ENCODE assay signal across 20 mouse cellular contexts in genomic region chr15:83642518-83642917, GRCm38 (mm10). TPM values are rescaled to one million over a fixed set of nuclear protein-coding genes. Genes with fewer than 3 reads are reported as not detected.
DNase-seq lines count a peak whose midpoint lies in the region.
"Had no signal": no experiment of that assay in that cellular context is flagged by ENCODE, and none has a peak within 500 bp of the region (broad histone marks: within the 10 kb centered on the region; RNA-seq: fewer than 3 reads in every experiment).

No protein-coding gene starts in this region.

- peak; percentile 44 to 55 for DNase-seq in adrenal gland, adult (ENCODE audit: inconsistent age in 2 of 2, low spot score in 1 of 2)
- DNase-seq in adrenal gland, adult 8-10 months, result no peak
- peak; percentile 64 for DNase-seq in adrenal gland, adult 2 months
- no peak for DNase-seq in adrenal gland, postnatal 14 days
- DNase-seq in adrenal gland, postnatal 25 days, result peak; percentile 19
- no peak for DNase-seq in adrenal gland, postnatal 4 days (ENCODE audit: low spot score in 2 of 2)
- DNase-seq in adrenal gland, postnatal 36 days, result peak; percentile 38 to 43
- DNase-seq in adrenal gland, adult 18-20 months (ENCODE audit: low spot score in 2 of 2), result no peak
- DNase-seq: adrenal gland, postnatal 10 days; B cell, adult 2 months; cerebellum, adult 11 months; cerebellum, adult 11-12 months; cerebellum, adult 18-20 months; cerebellum, adult 2 months; cerebellum, adult 8-10 months; cerebellum, adult 9-10 months; cerebellum, adult 9-11 months; cerebellum, postnatal 10 days; cerebellum, postnatal 14 days; cerebellum, postnatal 25 days had no signal

RNA-seq across cellular contexts. Expression of gene Ttll12, which starts 47.6 kb away (rescaled TPM):
- 10 to 100 TPM; 38.9 to 46.7 (median 42.5) TPM for total RNA-seq in adrenal gland, adult 8-10 months (2022)
- 10 to 100 TPM; 31.7 to 46.2 TPM for total RNA-seq in adrenal gland, adult 2 months (2021)
- polyA plus RNA-seq in adrenal gland, adult 2 months (2012; rRNA removed), result 47.4 and 48.0 TPM in 2 replicates
- total RNA-seq in adrenal gland, postnatal 14 days (2021), result 22.3 and 22.6 TPM in 2 replicates
- 33.1 and 33.7 TPM in 2 replicates for total RNA-seq in adrenal gland, postnatal 25 days (2021)
- total RNA-seq in adrenal gland, postnatal 4 days (2021), result 10 to 100 TPM; 26.1 to 26.8 TPM
- 10 to 100 TPM; 33.4 to 41.1 TPM for total RNA-seq in adrenal gland, postnatal 36 days (2021)
- 10 to 100 TPM; 27.9 to 30.4 TPM for total RNA-seq in adrenal gland, adult 18-20 months (2021)

Comparison
In these comparisons a context has a peak if more than half of its experiments do, and no peak if none do; other contexts are left out.
1. DNase-seq: peak in adrenal gland, adult (2 of 2), adrenal gland, adult 2 months (single experiment), adrenal gland, postnatal 25 days (single experiment) and adrenal gland, postnatal 36 days (2 of 2); none in adrenal gland, adult 8-10 months (single experiment), adrenal gland, postnatal 14 days (single experiment), adrenal gland, postnatal 4 days (0 of 2) and adrenal gland, adult 18-20 months (0 of 2).